9 mouse cellular contexts compared by ENCODE assay signal in genomic region chr5:73405981-73406722, GRCm38 (mm10). TPM values are rescaled to one million over a fixed set of nuclear protein-coding genes. Genes with fewer than 3 reads are reported as not detected.
DNase-seq lines count a peak whose midpoint lies in the region; ATAC-seq and TF ChIP-seq lines count a peak whose summit lies in the region.
"Had no signal": no experiment of that assay in that cellular context is flagged by ENCODE, and none has a peak within 500 bp of the region (broad histone marks: within the 10 kb centered on the region; RNA-seq: fewer than 3 reads in every experiment).

Gene Cwh43 (plus strand): TSS chr5:73406075.

- no peak within 1 kb of the TSS for H3K27ac ChIP-seq in lung, embryonic 14.5 days (ENCODE audit: low read depth)
- H3K27ac ChIP-seq in forebrain, embryonic 13.5 days = no peak within 1 kb of the TSS
- no peak within 1 kb of the TSS for H3K27ac ChIP-seq in intestine, embryonic 15.5 days
- H3K27ac ChIP-seq in stomach, embryonic 14.5 days (ENCODE audit: low read length) = no peak within 1 kb of the TSS
- H3K27ac ChIP-seq: macrophage had no signal

- ATAC-seq in lung, embryonic 14.5 days (ENCODE audit: insufficient read depth) = 0 out of 2 replicates have a peak, but pooled peaks have one; percentile 8
- ATAC-seq in forebrain, embryonic 13.5 days = no peak
- peak; percentile 41 for ATAC-seq in intestine, embryonic 15.5 days
- ATAC-seq in megakaryocyte-erythroid progenitor cell, adult 5-6 weeks (replicated peaks; ENCODE audit: low FRiP score, low TSS enrichment, poor library complexity, severe bottlenecking) = 0 out of 2 replicates have a peak, but pooled peaks have one; percentile 18
- ATAC-seq in stomach, embryonic 14.5 days (ENCODE audit: insufficient number of reproducible peaks, insufficient read depth, low FRiP score, low read depth) = no peak
- ATAC-seq in erythroid progenitor cell, adult 5-6 weeks (replicated peaks; ENCODE audit: low FRiP score, poor library complexity, severe bottlenecking) = no peak

- peaks cover 23% of the 10 kb centered on the region for H3K27me3 ChIP-seq in lung, embryonic 14.5 days (ENCODE audit: insufficient read depth, low read length)
- H3K27me3 ChIP-seq in forebrain, embryonic 13.5 days = peaks cover 43% of the 10 kb centered on the region
- peaks cover 22% of the 10 kb centered on the region for H3K27me3 ChIP-seq in intestine, embryonic 15.5 days (replicated peaks)
- H3K27me3 ChIP-seq in stomach, embryonic 14.5 days (ENCODE audit: control insufficient read depth, insufficient read depth, low read length) = peaks cover 12% of the 10 kb centered on the region; the same call in 1 of the 2 replicates

- DNase-seq in lung, embryonic 14.5 days = peak; percentile 9
- no peak for DNase-seq in lung, postnatal 10 days
- no peak for DNase-seq in ovary, postnatal 36 days (ENCODE audit: low spot score)

- H3K4me2 ChIP-seq in lung, embryonic 14.5 days = peak within 1 kb of the TSS; percentile 62
- peak within 1 kb of the TSS; percentile 63 for H3K4me2 ChIP-seq in forebrain, embryonic 13.5 days
- peak within 1 kb of the TSS; percentile 74 for H3K4me2 ChIP-seq in intestine, embryonic 15.5 days (replicated peaks)
- H3K4me2 ChIP-seq in stomach, embryonic 14.5 days (replicated peaks; ENCODE audit: low read depth, low read length) = peak within 1 kb of the TSS; percentile 56

- H3K36me3 ChIP-seq in lung, embryonic 14.5 days (ENCODE audit: insufficient read depth) = no peaks in the 10 kb centered on the region
- H3K36me3 ChIP-seq in forebrain, embryonic 13.5 days (ENCODE audit: poor library complexity, severe bottlenecking) = no peaks in the 10 kb centered on the region
- H3K36me3 ChIP-seq in intestine, embryonic 15.5 days = no peaks in the 10 kb centered on the region
- no peaks in the 10 kb centered on the region for H3K36me3 ChIP-seq in stomach, embryonic 14.5 days (ENCODE audit: control insufficient read depth, insufficient read depth, low read length)

- no peaks in the 10 kb centered on the region for H3K9me3 ChIP-seq in lung, embryonic 14.5 days (ENCODE audit: low read depth, low read length)
- H3K9me3 ChIP-seq in forebrain, embryonic 13.5 days (replicated peaks) = no peaks in the 10 kb centered on the region
- H3K9me3 ChIP-seq in intestine, embryonic 15.5 days = no peaks in the 10 kb centered on the region
- H3K9me3 ChIP-seq in stomach, embryonic 14.5 days (ENCODE audit: control insufficient read depth, low read depth, low read length) = no peaks in the 10 kb centered on the region

- TF ChIP-seq CTCF in lung, embryonic 14.5 days (IDR thresholded peaks at IDR 0.05; ENCODE audit: low read depth) = no peak

- H3K9ac ChIP-seq in lung, embryonic 14.5 days = no peak within 1 kb of the TSS; the same call in 1 of the 2 replicates
- peak within 1 kb of the TSS; percentile 40; the same call in 1 of the 2 replicates for H3K9ac ChIP-seq in forebrain, embryonic 13.5 days
- H3K9ac ChIP-seq in intestine, embryonic 15.5 days = no peak within 1 kb of the TSS
- no peak within 1 kb of the TSS; the same call in 1 of the 2 replicates for H3K9ac ChIP-seq in stomach, embryonic 14.5 days (replicated peaks; ENCODE audit: low read depth, low read length)

- H3K4me3 ChIP-seq in lung, embryonic 14.5 days (ENCODE audit: low read depth, low read length) = peak within 1 kb of the TSS; percentile 31
- H3K4me3 ChIP-seq in forebrain, embryonic 13.5 days = peak within 1 kb of the TSS; percentile 33
- peak within 1 kb of the TSS; percentile 33 for H3K4me3 ChIP-seq in intestine, embryonic 15.5 days (replicated peaks)
- H3K4me3 ChIP-seq in stomach, embryonic 14.5 days (ENCODE audit: low read depth, low read length) = peak within 1 kb of the TSS; percentile 22

- peaks cover 6% of the 10 kb centered on the region; the same call in 1 of the 2 replicates for H3K4me1 ChIP-seq in lung, embryonic 14.5 days (ENCODE audit: insufficient read depth)
- H3K4me1 ChIP-seq in forebrain, embryonic 13.5 days = peaks cover 10% of the 10 kb centered on the region
- H3K4me1 ChIP-seq in intestine, embryonic 15.5 days (replicated peaks) = peaks cover 5% of the 10 kb centered on the region
- H3K4me1 ChIP-seq in stomach, embryonic 14.5 days (ENCODE audit: control insufficient read depth, insufficient read depth, low read length) = peaks cover 4% of the 10 kb centered on the region; the same call in 1 of the 2 replicates

- WGBS in lung, embryonic 14.5 days = 2% methylated on average over 49 of the region's 49 CpGs
- WGBS in forebrain, embryonic 13.5 days = 4% methylated on average over 49 of the region's 49 CpGs
- 3% methylated on average over 49 of the region's 49 CpGs for WGBS in intestine, embryonic 15.5 days
- WGBS in stomach, embryonic 14.5 days = 3% methylated on average over 48 of the region's 49 CpGs

RNA-seq across cellular contexts. Expression of gene Cwh43, which starts in this region (rescaled TPM):
- polyA plus RNA-seq in lung, embryonic 14.5 days (2014; fragmentation: Nextera tagmentation; extraction: Ambion mirVana) = 0.18 TPM in 1 of 2 replicates, not detected in the other
- 0.09 and 0.30 TPM in 2 replicates for polyA plus RNA-seq in forebrain, embryonic 13.5 days (2015; fragmentation: Nextera tagmentation; extraction: Ambion mirVana)
- 0.15 and 0.20 TPM in 2 replicates for polyA plus RNA-seq in intestine, embryonic 15.5 days (2015; fragmentation: Nextera tagmentation; extraction: Ambion mirVana)
- total RNA-seq in megakaryocyte-erythroid progenitor cell, adult 5-6 weeks (2014; fragmentation: Nextera tagmentation) = not detected in 2 replicates
- total RNA-seq in megakaryocyte-erythroid progenitor cell, adult 5-6 weeks (2017) = not detected in 2 replicates
- not detected in 2 replicates for polyA plus RNA-seq in stomach, embryonic 14.5 days (2014; fragmentation: Nextera tagmentation; extraction: Ambion mirVana)
- total RNA-seq in erythroid progenitor cell, adult 5-6 weeks (2015; ENCODE audit: low replicate concordance) = not detected in 2 replicates
- not detected in 2 replicates for total RNA-seq in erythroid progenitor cell, adult 5-6 weeks (2017; ENCODE audit: low replicate concordance)
- polyA plus RNA-seq: macrophage had no signal

Comparison
In these comparisons a context has a peak if more than half of its experiments do, and no peak if none do; other contexts are left out.
1. Peak in DNase-seq, ATAC-seq, H3K4me3 ChIP-seq and H3K4me2 ChIP-seq in lung, embryonic 14.5 days; RNA of the gene not detected or under 1 TPM.
2. Peak in ATAC-seq, H3K4me3 ChIP-seq and H3K4me2 ChIP-seq in intestine, embryonic 15.5 days; RNA of the gene not detected or under 1 TPM.
3. Peak in ATAC-seq in megakaryocyte-erythroid progenitor cell, adult 5-6 weeks; RNA of the gene not detected or under 1 TPM.